Mouse (Mus musculus) small intestine, adult 2 months (tissue): ENCODE measurements around the gene Spry1. TPM values are rescaled to one million over a fixed set of nuclear protein-coding genes. Genes with fewer than 3 reads are reported as not detected.

Source experiments
- H3K27ac ChIP-seq: fragments of 200-500 bp; 2 replicates; pipeline ENCODE4 v1.5.1; 2012; ENCODE audit warnings: low read depth, low read length, control low read depth, inconsistent platforms; ENCODE audit not compliant: insufficient read depth
- H3K27me3 ChIP-seq: fragments of 200-500 bp; 2 replicates; pipeline ENCODE4 v1.6.1; 2012; ENCODE audit warnings: mild to moderate bottlenecking, moderate library complexity, low read length, inconsistent platforms; ENCODE audit not compliant: control insufficient read depth, insufficient read depth
- H3K36me3 ChIP-seq: fragments of 200-500 bp; 2 replicates; pipeline ENCODE4 v1.6.1; 2012; ENCODE audit warnings: mild to moderate bottlenecking, low read length, control low read depth, inconsistent platforms; ENCODE audit not compliant: control insufficient read depth, insufficient read depth
- H3K4me1 ChIP-seq: fragments of 200-500 bp; 2 replicates; pipeline ENCODE4 v1.6.1; 2012; ENCODE audit warnings: low read length, inconsistent platforms, mixed read lengths; ENCODE audit not compliant: control insufficient read depth, insufficient read depth, insufficient read length
- H3K4me3 ChIP-seq: fragments of 200-500 bp; 2 replicates; pipeline ENCODE4 v1.5.1; 2012; ENCODE audit warnings: low read depth, mild to moderate bottlenecking, control low read depth, inconsistent platforms, low read length, moderate library complexity
- CTCF ChIP-seq: fragments of 200-500 bp; IDR thresholded peaks from 2 replicates; pipeline ENCODE4 v1.5.1; 2012; ENCODE audit warnings: low read depth, mild to moderate bottlenecking, control low read depth, inconsistent platforms, low read length, moderate library complexity, mixed read lengths; ENCODE audit not compliant: insufficient replicate concordance, insufficient read length; ENCODE audit errors: extremely low read depth
- POLR2A ChIP-seq: fragments of 200-500 bp; IDR thresholded peaks from 2 replicates; pipeline ENCODE4 v1.6.1; 2012; ENCODE audit warnings: low read depth, mild to moderate bottlenecking, control low read depth, inconsistent platforms, low read length, moderate library complexity
- WGBS: fragments of 180-500 bp; shearing (Covaris S2); methylation state at CpG from one replicate; pipeline ENCODE4 v1.1.7; 2018; 5-methylcytosine and 5-hydroxymethylcytosine counted together
- polyA plus RNA-seq: library from polyadenylated mRNA; depleted of rRNA; stranded (reverse); fragments of >200 nt; gene quantifications from 2 replicates; pipeline ENCODE4 v1.2.3, GENCODE M21; 2012

The Spry1 gene
- polyA plus RNA-seq, 1 experiment = 17.5 TPM

DNA sequence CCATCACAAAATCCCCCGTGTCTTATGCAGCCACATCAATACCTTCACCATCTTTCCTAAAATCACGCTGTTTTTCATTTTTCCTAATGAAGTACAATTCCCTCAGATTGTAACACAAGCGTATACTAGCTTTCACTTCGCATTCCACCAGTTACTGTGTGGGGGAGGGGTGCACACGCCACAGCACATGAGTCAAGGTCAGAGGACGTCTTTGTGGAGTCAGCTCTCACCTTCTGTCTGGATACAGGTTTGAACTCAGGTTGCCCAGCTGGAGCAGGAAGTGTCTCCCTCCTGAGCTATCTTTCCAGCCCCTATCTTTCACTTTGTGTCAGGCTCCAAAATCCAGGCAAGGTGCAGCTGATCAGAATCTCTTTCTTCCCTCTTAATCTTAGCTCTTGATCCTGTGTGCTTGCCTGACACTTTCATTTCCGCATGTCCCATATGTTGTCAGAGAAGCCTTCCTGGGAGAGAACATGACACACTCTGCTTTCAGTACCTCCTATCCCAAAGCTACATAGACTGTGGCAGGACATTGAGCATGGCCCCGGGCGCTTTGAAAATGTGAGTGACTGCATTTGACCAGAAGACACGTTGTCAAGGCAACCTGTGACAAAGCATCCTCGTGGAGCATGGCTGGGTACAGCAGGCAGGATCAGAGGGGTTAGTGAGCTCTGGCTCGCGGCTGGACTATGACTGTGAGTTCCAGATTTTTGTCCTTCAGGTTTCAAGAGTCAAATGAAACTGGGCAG, 33.9 kb downstream of the Spry1 start:
- 50% methylated on average over 13 of the region's 13 CpGs for WGBS
- no peaks in the 10 kb centered on the region for H3K27me3 ChIP-seq
- no peaks in the 10 kb centered on the region for H3K36me3 ChIP-seq
- peak overlapping the region; percentile 17; the same call in 1 of the 2 replicates for H3K27ac ChIP-seq
- no peak for TF ChIP-seq CTCF
- no peak for TF ChIP-seq POLR2A
- H3K4me3 ChIP-seq = no peak overlapping the region
- H3K4me1 ChIP-seq = peaks cover 27% of the 10 kb centered on the region; the same call in 1 of the 2 replicates

DNA sequence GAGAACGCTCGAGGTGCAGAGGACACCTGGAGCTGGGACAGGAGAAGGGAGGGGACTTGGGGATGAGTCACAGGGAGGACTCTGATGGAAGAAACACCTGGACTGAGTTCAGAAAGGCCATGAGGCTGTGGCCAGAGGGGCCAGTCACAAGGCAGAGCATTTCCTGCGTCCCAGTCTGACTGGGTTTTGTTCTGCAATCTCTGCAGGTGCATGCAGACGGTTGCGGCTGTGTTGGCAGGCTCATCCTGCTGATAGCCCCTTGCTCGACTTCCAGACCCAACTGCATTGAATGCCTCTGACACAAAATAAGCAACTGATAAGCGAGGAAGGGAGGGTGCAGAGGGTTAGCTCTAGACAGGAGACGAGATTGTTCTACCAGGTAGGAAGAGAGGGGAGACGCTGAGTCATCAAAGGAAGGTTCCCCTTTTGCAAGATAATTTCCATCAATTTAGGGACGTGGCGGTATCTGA, 35.3 kb downstream of the Spry1 start:
- H3K27me3 ChIP-seq = no peaks in the 10 kb centered on the region
- 37% methylated on average over 11 of the region's 11 CpGs for WGBS
- H3K4me3 ChIP-seq = no peak overlapping the region
- no peaks in the 10 kb centered on the region for H3K36me3 ChIP-seq
- TF ChIP-seq POLR2A = no peak
- no peak for TF ChIP-seq CTCF
- no peak overlapping the region for H3K27ac ChIP-seq
- H3K4me1 ChIP-seq = peaks cover 27% of the 10 kb centered on the region; the same call in 1 of the 2 replicates

DNA sequence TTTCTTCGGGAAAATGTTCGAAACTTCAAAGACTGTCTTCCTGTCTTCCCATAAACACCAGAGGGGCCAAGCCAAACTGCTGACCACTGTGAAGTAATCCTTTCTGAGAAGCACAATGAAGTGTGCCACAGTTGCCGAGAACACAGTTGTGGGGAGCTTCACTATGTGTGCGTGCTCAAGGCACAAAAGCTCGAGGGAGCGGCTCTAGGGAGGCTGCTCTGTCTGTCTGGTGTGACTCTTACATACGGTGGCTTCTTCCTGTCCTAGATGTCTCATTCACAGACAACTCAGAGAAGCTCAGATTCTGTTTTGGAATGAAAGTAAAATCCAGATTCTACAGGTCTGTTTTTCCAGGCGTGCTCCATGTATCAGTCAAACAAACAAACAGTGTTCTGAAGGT, 36.5 kb downstream of the Spry1 start:
- Histone ChIP-seq H3K27me3 (no peaks in the 10 kb centered on the region), H3K36me3 (no peaks in the 10 kb centered on the region), H3K4me1 (peaks cover 27% of the 10 kb centered on the region; the same call in 1 of the 2 replicates), H3K4me3 (no peak overlapping the region), H3K27ac (no peak overlapping the region)
- 84% methylated on average over 8 of the region's 8 CpGs for WGBS
- TF ChIP-seq POLR2A (no peak), CTCF (no peak)

DNA sequence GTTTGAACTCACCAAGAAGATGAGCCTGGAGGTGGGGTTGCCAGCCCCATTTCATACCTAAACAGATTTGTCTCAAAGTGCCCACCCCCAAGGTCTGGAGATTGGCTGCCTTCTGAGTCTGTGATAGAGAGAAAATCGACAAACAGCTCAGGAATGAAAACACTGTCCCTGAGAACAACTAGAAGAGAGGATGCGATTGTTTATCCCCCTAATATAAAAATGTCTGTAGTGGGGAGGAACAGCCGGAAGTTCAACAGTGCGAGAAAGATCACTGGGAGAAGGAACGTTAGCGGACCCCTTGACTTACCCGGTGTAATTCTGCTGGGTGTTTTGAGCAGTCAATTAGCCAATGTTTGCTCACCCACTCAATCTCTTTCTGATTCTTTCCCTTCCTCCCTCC, 46.5 kb downstream of the Spry1 start:
- H3K27ac ChIP-seq = no peak overlapping the region
- peaks cover 16% of the 10 kb centered on the region for H3K4me1 ChIP-seq
- H3K36me3 ChIP-seq = no peaks in the 10 kb centered on the region
- H3K4me3 ChIP-seq = no peak overlapping the region
- H3K27me3 ChIP-seq = no peaks in the 10 kb centered on the region
- WGBS = 34% methylated on average over 7 of the region's 7 CpGs
- no peak for TF ChIP-seq POLR2A
- TF ChIP-seq CTCF = no peak

DNA sequence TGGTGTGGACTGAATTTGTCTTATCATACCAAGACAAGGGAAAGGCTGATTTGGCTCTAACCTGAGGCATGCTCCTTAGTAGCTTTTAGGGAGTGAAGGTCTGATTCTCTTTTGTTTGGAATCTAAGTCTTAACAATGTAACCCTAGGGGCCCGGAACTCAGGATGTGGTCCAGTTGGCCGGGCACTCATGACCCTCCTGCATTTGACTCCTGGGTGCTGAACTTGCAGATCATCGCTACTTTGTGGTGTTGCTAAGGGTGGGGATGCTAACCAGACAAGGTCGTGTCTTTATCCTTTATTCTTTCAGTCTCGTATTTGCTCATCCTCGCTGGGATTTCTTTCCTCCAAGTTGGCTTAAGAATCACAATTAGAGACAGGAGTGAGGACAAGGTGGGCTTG, 47.0 kb downstream of the Spry1 start:
- peaks cover 16% of the 10 kb centered on the region for H3K4me1 ChIP-seq
- 13% methylated on average over 6 of the region's 6 CpGs for WGBS
- TF ChIP-seq POLR2A (no peak), CTCF (no peak)
- H3K27ac ChIP-seq = no peak overlapping the region
- no peaks in the 10 kb centered on the region for H3K27me3 ChIP-seq
- peak overlapping the region; percentile 59 for H3K4me3 ChIP-seq
- H3K36me3 ChIP-seq = no peaks in the 10 kb centered on the region

DNA sequence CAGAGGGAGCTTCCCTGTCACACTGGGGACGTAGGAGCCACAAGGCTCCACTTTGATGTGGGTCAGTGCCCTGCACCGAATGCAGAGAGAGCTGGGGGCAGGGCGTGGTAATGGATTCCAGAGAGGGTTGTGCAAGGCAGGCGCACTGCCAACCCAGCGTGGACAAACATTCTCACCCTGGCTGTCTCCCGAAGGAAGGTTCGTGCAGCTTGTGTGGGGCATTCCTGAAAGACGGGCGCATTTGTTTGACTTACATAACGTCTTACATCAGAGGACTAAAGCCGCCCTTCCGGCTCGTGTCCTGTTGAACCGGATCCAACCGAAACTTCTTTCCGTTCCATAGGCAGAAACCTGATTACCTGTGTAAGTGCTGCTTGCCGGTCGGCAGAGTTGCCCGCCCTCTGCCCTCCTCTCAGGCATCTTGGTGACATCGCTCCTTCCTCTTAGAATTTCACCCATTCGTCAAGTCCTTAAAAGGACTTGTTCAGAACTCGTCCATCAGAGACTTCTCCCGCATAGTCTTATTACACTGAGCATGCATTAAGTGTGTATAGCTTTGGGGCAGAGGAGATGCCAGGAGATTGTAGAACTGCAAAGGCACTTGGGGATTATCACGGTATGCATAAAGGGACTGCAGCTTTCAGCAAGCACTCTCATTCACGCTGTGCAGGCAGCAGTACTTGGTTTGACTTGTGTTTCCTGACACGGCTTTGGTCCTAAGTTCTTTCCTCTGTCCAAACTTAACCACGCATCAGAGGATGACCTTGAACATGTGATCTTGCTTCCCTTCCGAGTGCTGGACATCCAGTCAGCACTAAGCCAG, 47.6 kb downstream of the Spry1 start:
- H3K27ac ChIP-seq = peak overlapping the region; percentile 18; the same call in 1 of the 2 replicates
- peaks cover 16% of the 10 kb centered on the region for H3K4me1 ChIP-seq
- peak overlapping the region; percentile 59 for H3K4me3 ChIP-seq
- H3K36me3 ChIP-seq = no peaks in the 10 kb centered on the region
- TF ChIP-seq CTCF (no peak), POLR2A (no peak; the same call in 1 of the 2 replicates)
- whole genome bisulfite sequencing = 13% methylated on average over 28 of the region's 28 CpGs
- H3K27me3 ChIP-seq = no peaks in the 10 kb centered on the region

DNA sequence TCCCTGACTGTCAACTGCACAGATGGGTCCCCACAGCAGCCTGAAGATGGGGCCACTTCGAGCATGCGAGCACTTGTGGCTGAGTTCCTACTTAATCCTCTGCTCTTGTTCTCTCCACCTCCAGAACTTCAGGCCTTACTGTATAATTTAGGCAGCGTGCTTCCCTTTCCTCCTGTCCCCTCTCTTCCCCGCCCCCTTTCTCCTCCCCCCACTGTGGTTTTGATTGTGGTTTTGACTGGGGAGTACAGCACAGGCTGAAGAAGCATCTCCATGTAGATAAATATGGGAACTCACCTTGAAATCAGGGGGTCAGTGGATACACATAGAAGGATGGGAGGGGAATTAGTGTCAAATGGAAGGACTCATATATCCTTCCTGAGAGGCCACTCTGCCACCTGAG, 53.2 kb downstream of the Spry1 start:
- TF ChIP-seq CTCF = no peak
- TF ChIP-seq POLR2A = no peak
- Histone ChIP-seq H3K27me3 (no peaks in the 10 kb centered on the region), H3K4me3 (no peak overlapping the region), H3K4me1 (no peaks in the 10 kb centered on the region), H3K36me3 (no peaks in the 10 kb centered on the region), H3K27ac (no peak overlapping the region)
- WGBS = 76% methylated on average over 4 of the region's 4 CpGs
